Mouse (Mus musculus) ES-Bruce4 (cell line): ENCODE results near the gene Pex16.

Experiments
- CTCF ChIP-seq: IDR thresholded peaks from one replicate; pipeline ENCODE4 v1.8.1; 2011; ENCODE audit warnings: low read depth, low read length
- EP300 ChIP-seq: IDR thresholded peaks from 2 replicates; pipeline ENCODE4 v1.6.1; 2011; ENCODE audit warnings: low read depth, low read length; ENCODE audit not compliant: insufficient read depth
- POLR2A ChIP-seq: IDR thresholded peaks from one replicate; pipeline ENCODE4 v1.8.1; 2011; ENCODE audit warnings: low read length; ENCODE audit not compliant: insufficient read depth

- TF ChIP-seq POLR2A (no peak), CTCF (no peak), EP300 (no peak)
Measured at GRCm38 (mm10) chr2:92331871-92332270, 42.6 kb upstream of the Pex16 start.
